Mouse (Mus musculus): ENCODE measurements around the gene Robo4. TPM values are rescaled to one million over a fixed set of nuclear protein-coding genes. Genes with fewer than 3 reads are reported as not detected.
A peak's percentile ranks its signal among the peaks of the same experiment; 100 is the strongest.

Gene Robo4
- polyA plus RNA-seq, 1 experiment from 2014 or later, result 5.4 TPM

DNA sequence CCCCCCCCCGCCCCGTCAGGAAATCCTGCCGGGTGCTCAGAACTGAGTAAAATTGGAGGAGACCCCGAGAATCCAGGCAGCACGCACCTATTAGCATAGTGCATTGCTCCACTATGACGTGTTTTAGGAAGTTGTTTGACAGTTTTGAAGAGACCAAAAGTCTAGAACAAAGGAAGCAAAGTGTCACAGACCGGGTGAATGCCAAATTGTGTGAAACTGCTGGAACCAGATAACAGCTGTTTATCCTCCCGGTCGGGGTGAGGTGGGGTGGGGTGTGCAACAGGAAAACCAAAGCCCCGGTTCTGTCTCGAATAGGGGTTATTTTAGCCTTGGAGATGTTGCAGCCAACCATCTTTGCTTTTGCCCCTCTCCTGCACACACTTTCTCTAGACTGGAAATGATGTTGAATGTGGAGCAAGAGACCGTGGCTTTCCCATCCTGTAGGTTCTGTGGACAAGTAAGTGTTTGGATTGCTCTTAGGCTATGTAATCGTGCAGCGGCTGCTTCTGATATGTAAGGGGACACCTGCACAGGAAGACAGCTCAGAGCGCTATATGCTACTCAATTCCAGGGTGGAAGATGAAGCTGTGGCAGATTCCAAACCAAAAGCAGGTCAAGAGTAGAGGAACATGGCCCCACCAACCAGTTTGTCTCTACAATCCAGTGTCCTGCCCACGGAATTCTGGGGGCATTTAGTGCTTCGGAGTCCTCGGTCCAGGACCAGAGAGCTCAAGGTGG, 32.3 kb downstream of the Robo4 start:
- peaks cover 72% of the 10 kb centered on the region for H3K27me3 ChIP-seq
- no peaks in the 10 kb centered on the region for H3K36me3 ChIP-seq (replicated peaks)
- peak overlapping the region; percentile 69 for H3K4me2 ChIP-seq
- no peak for ATAC-seq (ENCODE audit: low FRiP score)
- 3% methylated on average over 18 of the region's 18 CpGs for WGBS
- H3K4me1 ChIP-seq, result peaks cover 40% of the 10 kb centered on the region
- H3K27ac ChIP-seq, result no peak overlapping the region
- peak overlapping the region; percentile 43 for H3K4me3 ChIP-seq (replicated peaks)
- no peak overlapping the region for H3K9ac ChIP-seq
- no peaks in the 10 kb centered on the region for H3K9me3 ChIP-seq

DNA sequence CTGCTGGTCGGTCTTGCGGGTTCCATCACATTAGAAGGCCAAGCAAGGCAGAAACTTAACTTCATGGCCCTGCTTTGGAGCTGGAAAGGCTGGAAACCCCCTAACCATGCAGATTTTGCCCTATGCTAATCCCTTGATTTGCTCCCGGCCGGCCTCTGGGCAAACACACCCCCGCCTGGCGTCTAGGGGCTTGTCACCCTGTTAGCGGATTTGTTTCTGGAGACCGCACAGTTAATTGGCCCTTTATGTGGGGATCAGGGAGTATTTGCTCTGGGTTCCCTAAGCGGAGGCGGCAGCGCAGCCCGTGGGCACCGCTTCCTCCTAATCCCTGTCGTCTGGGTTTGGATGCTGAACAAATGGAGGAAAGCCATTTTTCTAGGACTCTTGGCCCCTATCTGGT, 33.2 kb downstream of the Robo4 start:
- WGBS, result under 1% methylated on average over 14 of the region's 14 CpGs
- Histone ChIP-seq H3K9ac (no peak overlapping the region), H3K9me3 (no peaks in the 10 kb centered on the region), H3K36me3 (replicated peaks) (no peaks in the 10 kb centered on the region), H3K4me2 (no peak overlapping the region), H3K27ac (no peak overlapping the region), H3K27me3 (peaks cover 63% of the 10 kb centered on the region), H3K4me3 (replicated peaks) (no peak overlapping the region), H3K4me1 (peaks cover 40% of the 10 kb centered on the region)
- no peak for ATAC-seq (ENCODE audit: low FRiP score)

DNA sequence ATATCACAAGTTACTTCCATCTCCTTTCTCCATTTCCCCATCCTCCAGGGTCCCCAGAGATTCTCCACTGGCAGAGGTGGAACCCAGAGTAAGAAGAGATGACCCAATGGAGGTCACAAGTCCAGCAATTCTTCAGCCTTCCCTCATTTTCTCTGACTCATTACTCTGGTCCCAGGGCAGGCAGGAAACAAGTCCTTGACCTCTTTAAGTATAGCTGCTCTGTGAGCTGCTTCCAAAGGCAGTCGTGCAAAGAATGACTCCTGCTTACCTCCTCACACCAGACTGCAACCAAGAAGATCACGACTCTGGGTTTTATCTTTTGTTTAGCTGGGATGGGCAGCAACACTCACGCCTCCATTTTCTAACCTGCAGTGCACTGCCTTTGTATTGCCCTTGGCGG, 33.9 kb downstream of the Robo4 start:
- H3K4me1 ChIP-seq, result peaks cover 40% of the 10 kb centered on the region
- H3K4me2 ChIP-seq, result no peak overlapping the region

DNA sequence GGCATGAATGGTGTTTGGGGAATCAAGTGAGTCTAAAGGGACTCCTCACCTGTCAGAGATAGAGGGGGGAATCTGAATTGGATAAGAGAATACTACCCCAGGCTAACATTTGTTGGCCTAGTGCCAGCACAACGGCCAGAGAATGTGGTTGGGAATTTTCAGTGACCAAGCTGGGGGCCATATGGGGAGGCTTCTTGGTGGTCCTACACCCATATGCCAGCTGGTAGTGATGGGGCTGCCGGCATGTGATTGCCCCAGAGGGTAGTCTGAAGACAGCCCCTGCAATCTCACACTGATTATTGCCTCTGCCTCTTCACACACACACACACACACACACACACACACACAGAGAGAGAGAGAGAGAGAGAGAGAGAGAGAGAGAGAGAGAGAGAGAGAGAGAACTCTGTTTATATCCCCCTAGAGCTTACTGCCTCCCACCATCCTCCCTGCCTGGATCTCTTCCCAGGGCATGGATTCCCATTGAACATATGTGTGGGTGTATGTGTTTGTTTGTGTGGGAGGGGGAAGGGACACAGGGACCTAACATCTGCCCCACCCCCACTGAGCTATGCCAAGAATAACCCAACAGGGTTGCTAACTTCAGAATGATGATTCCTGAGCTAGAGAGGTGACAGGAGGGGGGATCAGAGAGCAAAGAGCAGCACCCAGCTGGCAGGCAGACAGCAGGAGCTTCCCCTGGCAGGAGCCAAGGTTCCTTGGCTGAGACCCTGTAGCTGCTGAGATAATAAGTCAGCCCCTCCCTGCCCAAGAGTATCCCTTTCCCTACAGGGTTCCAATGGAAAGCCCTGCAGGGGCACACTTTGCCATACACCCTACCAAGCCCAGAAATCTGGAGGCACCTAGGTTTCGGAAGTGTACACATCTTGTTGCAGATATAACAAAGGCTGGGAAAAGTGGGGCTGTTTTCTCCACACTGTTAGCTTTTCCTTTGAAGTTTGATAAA, 36.4 kb downstream of the Robo4 start:
- 59% methylated on average over 3 of the region's 3 CpGs for WGBS
- H3K4me1 ChIP-seq, result peaks cover 26% of the 10 kb centered on the region
- ATAC-seq (ENCODE audit: low FRiP score), result peak; percentile 70
- no peaks in the 10 kb centered on the region for H3K36me3 ChIP-seq (replicated peaks)
- no peak overlapping the region for H3K4me3 ChIP-seq (replicated peaks)
- H3K4me2 ChIP-seq, result no peak overlapping the region
- H3K9ac ChIP-seq, result no peak overlapping the region
- H3K9me3 ChIP-seq, result no peaks in the 10 kb centered on the region
- peak overlapping the region; percentile 32 for H3K27ac ChIP-seq
- H3K27me3 ChIP-seq, result peaks cover 33% of the 10 kb centered on the region

More for the DNA sequence above, 33.9 kb downstream of the Robo4 start:
- Histone ChIP-seq H3K27ac (no peak overlapping the region), H3K9me3 (no peaks in the 10 kb centered on the region), H3K9ac (no peak overlapping the region), H3K4me3 (replicated peaks) (no peak overlapping the region), H3K36me3 (replicated peaks) (no peaks in the 10 kb centered on the region), H3K27me3 (peaks cover 58% of the 10 kb centered on the region)
- ATAC-seq (ENCODE audit: low FRiP score), result no peak
- WGBS, result 7% methylated on average over 4 of the region's 4 CpGs

DNA sequence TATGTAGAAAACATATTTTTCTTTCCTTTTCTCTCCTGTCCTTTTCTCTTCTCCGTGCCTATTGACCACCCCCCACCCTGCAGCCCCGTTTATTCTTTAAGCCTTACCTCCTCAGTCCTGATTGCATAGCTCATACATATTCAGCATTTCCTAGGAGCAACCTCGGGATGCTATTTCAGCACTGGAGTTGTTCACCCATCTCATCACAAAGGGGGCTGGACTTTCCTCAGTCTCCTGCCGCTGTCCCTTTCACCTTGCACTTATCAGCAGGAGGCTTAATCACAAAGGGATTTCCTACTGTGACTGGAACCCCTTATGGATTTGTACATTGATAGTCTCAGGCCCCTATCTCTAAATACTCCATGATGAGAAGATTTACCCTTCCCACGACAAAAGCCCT, 50.7 kb downstream of the Robo4 start:
- peaks cover 30% of the 10 kb centered on the region for H3K27me3 ChIP-seq
- no peaks in the 10 kb centered on the region for H3K9me3 ChIP-seq
- no peak overlapping the region for H3K9ac ChIP-seq
- peak overlapping the region; percentile 51 for H3K27ac ChIP-seq
- H3K36me3 ChIP-seq (replicated peaks), result no peaks in the 10 kb centered on the region
- H3K4me2 ChIP-seq, result peak overlapping the region; percentile 11
- 2% methylated on average over 5 of the region's 5 CpGs for WGBS
- H3K4me3 ChIP-seq (replicated peaks), result no peak overlapping the region
- ATAC-seq (ENCODE audit: low FRiP score), result no peak
- peaks cover 64% of the 10 kb centered on the region for H3K4me1 ChIP-seq

DNA sequence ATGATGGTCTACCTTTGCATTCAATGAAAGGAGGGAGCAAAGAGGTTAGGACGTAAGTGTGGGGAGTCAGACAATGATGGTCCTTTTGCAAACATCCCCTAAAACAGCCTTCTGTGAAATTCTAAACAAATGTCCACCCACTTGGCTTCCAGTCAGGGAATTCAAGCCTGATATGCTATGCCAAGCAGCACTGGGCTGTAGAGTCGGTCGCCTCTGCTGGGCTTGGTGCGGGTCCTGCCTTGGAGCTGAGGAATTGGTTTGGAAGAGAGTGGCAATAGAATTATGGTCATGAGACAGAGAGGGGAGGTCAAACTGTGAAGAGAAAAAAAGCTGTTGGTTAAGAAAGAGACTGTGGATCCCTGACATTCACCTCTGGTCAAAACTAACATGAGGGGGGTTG, 51.6 kb downstream of the Robo4 start:
- WGBS, result 29% methylated on average over 4 of the region's 4 CpGs
- peaks cover 73% of the 10 kb centered on the region for H3K4me1 ChIP-seq
- ATAC-seq (ENCODE audit: low FRiP score), result no peak

DNA sequence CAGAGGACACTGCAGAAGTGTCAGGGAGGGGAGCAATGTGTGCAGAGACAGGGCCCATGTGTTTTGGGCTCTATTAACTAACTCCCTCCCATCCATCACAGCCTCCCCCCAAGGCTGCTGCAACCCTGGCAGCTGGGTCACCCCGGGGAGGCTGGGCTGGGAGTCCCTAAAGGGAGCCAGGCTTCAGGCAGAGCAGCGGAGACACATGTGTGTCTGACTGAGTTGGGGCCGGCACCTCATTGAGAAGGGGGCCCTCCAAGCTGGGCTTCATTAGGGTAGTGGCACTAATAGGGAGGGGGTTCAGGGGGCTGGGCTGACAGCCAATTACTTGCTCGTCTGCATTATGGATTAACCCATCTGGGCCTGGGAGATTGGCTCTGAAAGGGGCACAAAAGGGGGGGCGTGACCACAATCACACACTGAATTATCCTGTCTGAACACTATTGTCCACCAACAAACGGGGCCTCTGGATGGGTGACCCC, 52.4 kb downstream of the Robo4 start:
- H3K9me3 ChIP-seq, result no peaks in the 10 kb centered on the region
- no peaks in the 10 kb centered on the region for H3K36me3 ChIP-seq (replicated peaks)
- H3K4me1 ChIP-seq, result peaks cover 79% of the 10 kb centered on the region
- H3K9ac ChIP-seq, result no peak overlapping the region
- H3K4me3 ChIP-seq (replicated peaks), result no peak overlapping the region
- WGBS, result 0% methylated on average over 6 of the region's 6 CpGs
- H3K27me3 ChIP-seq, result peaks cover 46% of the 10 kb centered on the region
- H3K27ac ChIP-seq, result peak overlapping the region; percentile 78
- H3K4me2 ChIP-seq, result peak overlapping the region; percentile 10
- ATAC-seq (ENCODE audit: low FRiP score), result peak; percentile 80

More for the DNA sequence above, 51.6 kb downstream of the Robo4 start:
- peak overlapping the region; percentile 78 for H3K27ac ChIP-seq
- H3K4me3 ChIP-seq (replicated peaks), result no peak overlapping the region
- H3K9me3 ChIP-seq, result no peaks in the 10 kb centered on the region
- no peak overlapping the region for H3K4me2 ChIP-seq
- H3K9ac ChIP-seq, result no peak overlapping the region
- H3K27me3 ChIP-seq, result peaks cover 38% of the 10 kb centered on the region
- H3K36me3 ChIP-seq (replicated peaks), result no peaks in the 10 kb centered on the region

DNA sequence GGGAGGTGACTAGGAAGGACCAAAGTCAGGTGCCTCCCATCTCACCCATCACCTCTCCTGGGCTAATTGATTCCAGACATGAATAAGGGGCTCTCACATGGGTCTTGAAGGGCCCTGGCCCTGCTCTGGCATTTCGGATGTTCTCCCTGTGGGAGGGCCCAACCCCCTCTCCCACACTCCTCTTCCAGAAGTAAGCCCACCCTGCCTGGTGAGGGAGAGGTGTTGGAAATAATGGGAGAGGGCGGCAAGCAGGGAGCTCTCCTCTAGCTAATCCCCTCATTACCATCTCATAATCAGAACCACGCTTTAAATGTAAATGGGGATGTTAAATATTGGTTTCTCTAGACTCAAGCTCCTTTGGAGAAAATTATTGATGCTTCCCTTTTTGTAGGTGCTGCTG, 53.3 kb downstream of the Robo4 start:
- peak overlapping the region; percentile 45; the same call in 1 of the 2 replicates for H3K4me2 ChIP-seq
- H3K4me1 ChIP-seq, result peaks cover 85% of the 10 kb centered on the region
- peaks cover 52% of the 10 kb centered on the region for H3K27me3 ChIP-seq
- H3K4me3 ChIP-seq (replicated peaks), result no peak overlapping the region
- H3K9me3 ChIP-seq, result no peaks in the 10 kb centered on the region
- 0% methylated on average over 3 of the region's 3 CpGs for WGBS
- H3K27ac ChIP-seq, result peak overlapping the region; percentile 78
- no peaks in the 10 kb centered on the region for H3K36me3 ChIP-seq (replicated peaks)
- peak; percentile 45 for ATAC-seq (ENCODE audit: low FRiP score)
- no peak overlapping the region for H3K9ac ChIP-seq

DNA sequence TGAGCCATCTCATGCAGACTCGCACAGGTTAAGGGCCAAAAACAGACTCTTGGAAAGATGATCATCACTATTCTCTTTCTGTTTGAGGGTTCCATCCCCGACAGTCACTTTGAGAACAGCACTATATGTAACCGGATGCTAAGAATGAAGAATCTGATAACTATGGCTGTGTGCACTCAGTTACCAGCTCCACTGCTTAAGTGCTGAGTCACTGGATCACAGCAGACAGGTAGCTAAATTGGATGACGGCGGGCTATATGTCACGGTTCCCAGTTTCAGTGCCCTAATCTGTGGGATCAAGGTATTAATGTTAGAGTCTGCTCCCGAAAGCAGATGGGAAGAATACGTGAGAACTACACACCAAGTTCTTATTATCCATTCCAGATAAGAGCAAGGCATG, 54.2 kb downstream of the Robo4 start:
- H3K4me3 ChIP-seq (replicated peaks), result no peak overlapping the region
- 2% methylated on average over 8 of the region's 8 CpGs for WGBS
- no peak overlapping the region for H3K9ac ChIP-seq
- peak overlapping the region; percentile 78 for H3K27ac ChIP-seq
- no peak for ATAC-seq (ENCODE audit: low FRiP score)
- H3K27me3 ChIP-seq, result peaks cover 55% of the 10 kb centered on the region
- no peaks in the 10 kb centered on the region for H3K36me3 ChIP-seq (replicated peaks)
- peak overlapping the region; percentile 45 for H3K4me2 ChIP-seq
- H3K4me1 ChIP-seq, result peaks cover 94% of the 10 kb centered on the region
- no peaks in the 10 kb centered on the region for H3K9me3 ChIP-seq

DNA sequence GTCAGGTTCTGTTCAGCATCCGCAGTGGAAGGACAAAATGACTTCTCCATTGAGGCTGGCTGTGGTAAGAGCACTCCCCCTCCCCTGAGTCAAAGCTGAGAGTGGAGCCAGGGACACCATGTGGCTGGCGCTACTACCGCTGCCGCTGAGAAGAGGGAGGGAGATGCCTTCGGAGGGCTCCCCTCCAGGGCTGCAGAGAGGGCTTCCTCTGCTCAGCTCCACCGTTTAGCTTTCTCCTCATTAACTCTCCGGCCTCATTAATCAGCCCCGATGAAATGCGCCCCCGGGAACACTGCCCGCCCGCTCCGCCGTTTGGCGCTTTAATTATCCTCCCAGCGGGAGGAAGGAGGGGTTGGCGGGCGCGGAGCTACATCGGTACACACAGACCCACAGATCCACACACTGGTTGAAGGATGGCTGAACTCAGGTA, 54.8 kb downstream of the Robo4 start:
- no peaks in the 10 kb centered on the region for H3K9me3 ChIP-seq
- H3K4me3 ChIP-seq (replicated peaks), result peak overlapping the region; percentile 25
- H3K27me3 ChIP-seq, result peaks cover 61% of the 10 kb centered on the region
- H3K9ac ChIP-seq, result 0 out of 2 replicates have a peak overlapping the region, but pooled peaks have one; percentile 29
- H3K4me1 ChIP-seq, result peaks cover 94% of the 10 kb centered on the region
- peak overlapping the region; percentile 78 for H3K27ac ChIP-seq
- ATAC-seq (ENCODE audit: low FRiP score), result peak; percentile 70
- WGBS, result 0% methylated on average over 18 of the region's 20 CpGs
- peak overlapping the region; percentile 45 for H3K4me2 ChIP-seq
- H3K36me3 ChIP-seq (replicated peaks), result no peaks in the 10 kb centered on the region

DNA sequence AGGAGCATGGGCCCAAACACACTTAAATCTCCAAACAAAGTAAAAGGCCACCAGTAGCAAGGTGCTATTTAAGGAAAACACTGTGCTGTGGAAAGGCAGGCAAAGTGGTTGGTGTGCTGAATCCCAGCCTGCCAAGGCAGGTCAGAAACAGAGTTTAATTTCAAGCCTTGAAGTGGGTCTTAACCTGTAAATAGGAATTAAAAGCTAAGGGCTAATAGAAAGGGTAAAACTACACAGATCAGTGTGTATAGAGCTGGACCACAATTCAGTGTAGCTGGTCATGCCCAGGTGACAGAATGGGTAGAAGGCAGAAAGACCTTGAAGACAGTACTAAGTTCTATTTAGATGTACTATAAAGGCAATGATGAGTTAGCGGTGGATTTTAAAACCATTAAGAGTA, 55.5 kb downstream of the Robo4 start:
- no peaks in the 10 kb centered on the region for H3K9me3 ChIP-seq
- no peaks in the 10 kb centered on the region for H3K36me3 ChIP-seq (replicated peaks)
- peaks cover 92% of the 10 kb centered on the region for H3K4me1 ChIP-seq
- H3K27ac ChIP-seq, result peak overlapping the region; percentile 78
- no peak overlapping the region for H3K9ac ChIP-seq
- ATAC-seq (ENCODE audit: low FRiP score), result no peak
- H3K4me3 ChIP-seq (replicated peaks), result no peak overlapping the region
- peak overlapping the region; percentile 45 for H3K4me2 ChIP-seq
- WGBS, result 39% methylated on average over 1 of the region's 1 CpGs
- peaks cover 67% of the 10 kb centered on the region for H3K27me3 ChIP-seq

DNA sequence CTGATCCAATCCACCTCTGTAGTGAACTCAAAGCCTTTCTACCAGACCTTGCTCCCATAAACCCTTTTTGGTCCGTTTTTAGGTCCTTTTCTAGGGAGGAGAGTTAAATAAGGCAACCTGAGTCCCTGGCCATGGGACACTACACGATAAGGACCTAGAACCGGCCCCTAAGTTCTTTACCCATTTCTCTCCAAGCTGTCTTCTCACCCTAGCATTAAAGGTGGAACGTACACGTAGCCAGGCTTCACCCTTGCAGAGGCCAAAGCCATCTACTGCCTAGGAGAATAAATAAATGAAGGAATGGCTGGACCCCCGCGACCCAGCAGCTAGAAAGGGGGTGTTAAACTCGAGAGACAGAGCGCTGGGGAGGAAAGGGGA, 58.0 kb downstream of the Robo4 start:
- WGBS, result 2% methylated on average over 9 of the region's 9 CpGs
- no peaks in the 10 kb centered on the region for H3K36me3 ChIP-seq (replicated peaks)
- H3K9me3 ChIP-seq, result no peaks in the 10 kb centered on the region
- H3K9ac ChIP-seq, result peak overlapping the region; percentile 71
- ATAC-seq (ENCODE audit: low FRiP score), result no peak
- peaks cover 76% of the 10 kb centered on the region for H3K27me3 ChIP-seq
- H3K27ac ChIP-seq, result peak overlapping the region; percentile 88
- peak overlapping the region; percentile 97 for H3K4me2 ChIP-seq
- H3K4me3 ChIP-seq (replicated peaks), result peak overlapping the region; percentile 58
- peaks cover 68% of the 10 kb centered on the region for H3K4me1 ChIP-seq

Data from forebrain, embryonic 12.5 days (tissue).